ENCODE assay signal across 15 mouse cellular contexts in the genomic region with DNA sequence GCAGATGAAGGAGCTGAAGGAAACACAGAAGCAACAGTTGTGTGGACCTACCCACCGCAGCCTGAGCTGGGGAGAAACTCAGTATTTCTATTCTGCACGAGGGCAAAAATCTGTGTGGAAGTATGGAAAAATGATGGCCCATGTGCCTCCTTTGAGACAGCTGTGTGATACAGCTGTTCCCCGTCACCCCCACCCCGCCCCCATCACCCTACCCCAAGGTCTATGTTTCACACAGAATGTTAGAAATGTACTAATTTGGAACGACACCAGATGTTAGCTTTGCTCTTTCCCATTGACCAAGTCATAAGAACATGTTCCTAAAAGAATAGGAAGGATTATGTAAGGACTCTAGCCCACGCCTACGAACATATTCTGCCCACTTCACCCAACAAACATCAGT. TPM values are rescaled to one million over a fixed set of nuclear protein-coding genes. Genes with fewer than 3 reads are reported as not detected.
DNase-seq lines count a peak whose midpoint lies in the region; ATAC-seq and TF ChIP-seq lines count a peak whose summit lies in the region.
"Had no signal": no experiment of that assay in that cellular context is flagged by ENCODE, and none has a peak within 500 bp of the region (broad histone marks: within the 10 kb centered on the region; RNA-seq: fewer than 3 reads in every experiment).

No protein-coding gene starts in this region.

- H3K27me3 ChIP-seq in heart, embryonic 13.5 days (replicated peaks) = no peaks in the 10 kb centered on the region
- H3K27me3 ChIP-seq in lung, embryonic 16.5 days (ENCODE audit: control insufficient read depth, insufficient read depth, low read depth, low read length) = no peaks in the 10 kb centered on the region
- H3K27me3 ChIP-seq in intestine, embryonic 15.5 days (replicated peaks) = no peaks in the 10 kb centered on the region
- H3K27me3 ChIP-seq in limb, embryonic 14.5 days (ENCODE audit: control insufficient read depth, insufficient read depth, low read length) = no peaks in the 10 kb centered on the region
- H3K27me3 ChIP-seq: hindbrain, embryonic 13.5 days; neural tube, embryonic 12.5 days had no signal

- H3K27ac ChIP-seq in heart, embryonic 13.5 days (replicated peaks) = peak overlapping the region; percentile 92
- peak overlapping the region; percentile 72; the same call in 1 of the 2 replicates for H3K27ac ChIP-seq in lung, embryonic 16.5 days (ENCODE audit: low read length)
- peak overlapping the region; percentile 72 for H3K27ac ChIP-seq in intestine, embryonic 15.5 days
- no peak overlapping the region for H3K27ac ChIP-seq in limb, embryonic 14.5 days (replicated peaks; ENCODE audit: low read depth, low read length)
- H3K27ac ChIP-seq: neural tube, embryonic 12.5 days had no signal

- no peaks in the 10 kb centered on the region for H3K9me3 ChIP-seq in heart, embryonic 13.5 days
- no peaks in the 10 kb centered on the region for H3K9me3 ChIP-seq in lung, embryonic 16.5 days (ENCODE audit: control insufficient read depth, low read length)
- no peaks in the 10 kb centered on the region for H3K9me3 ChIP-seq in intestine, embryonic 15.5 days
- H3K9me3 ChIP-seq in limb, embryonic 14.5 days (ENCODE audit: control insufficient read depth, low read length) = no peaks in the 10 kb centered on the region
- H3K9me3 ChIP-seq: hindbrain, embryonic 13.5 days; neural tube, embryonic 12.5 days had no signal

- H3K9ac ChIP-seq in heart, embryonic 13.5 days = no peak overlapping the region
- no peak overlapping the region for H3K9ac ChIP-seq in lung, embryonic 16.5 days (ENCODE audit: low read length)
- no peak overlapping the region for H3K9ac ChIP-seq in intestine, embryonic 15.5 days
- no peak overlapping the region for H3K9ac ChIP-seq in limb, embryonic 14.5 days (ENCODE audit: low read depth, low read length, severe bottlenecking)
- H3K9ac ChIP-seq: hindbrain, embryonic 13.5 days; neural tube, embryonic 12.5 days had no signal

- ATAC-seq in heart, embryonic 13.5 days (ENCODE audit: extremely low read depth, insufficient number of reproducible peaks, low FRiP score, low TSS enrichment) = no peak
- ATAC-seq in lung, embryonic 16.5 days (ENCODE audit: low read depth) = no peak
- ATAC-seq in intestine, embryonic 15.5 days = no peak
- ATAC-seq in limb, embryonic 14.5 days (ENCODE audit: low FRiP score, low read depth) = peak; percentile 16; the same call in 1 of the 2 replicates

- no peak for DNase-seq in heart, adult 11 months
- DNase-seq in lung, adult 18-20 months = no peak
- DNase-seq in limb, embryonic 14.5 days (ENCODE audit: low spot score) = no peak
- no peak for DNase-seq in testis, postnatal 10 days (ENCODE audit: low spot score)
- no peak for DNase-seq in urinary bladder, postnatal 4 days (ENCODE audit: low spot score in 2 of 2)
- DNase-seq: cerebellum, adult 11 months; cerebellum, postnatal 36 days; kidney, adult 18-20 months; midbrain, embryonic 14.5 days; right cerebral cortex, postnatal 4 days had no signal

- H3K4me1 ChIP-seq in heart, embryonic 13.5 days = peaks cover 75% of the 10 kb centered on the region
- H3K4me1 ChIP-seq in lung, embryonic 16.5 days (replicated peaks; ENCODE audit: control insufficient read depth, insufficient read depth, low read length) = peaks cover 24% of the 10 kb centered on the region
- peaks cover 66% of the 10 kb centered on the region for H3K4me1 ChIP-seq in intestine, embryonic 15.5 days (replicated peaks)
- H3K4me1 ChIP-seq in limb, embryonic 14.5 days (ENCODE audit: control insufficient read depth, insufficient read depth, low read length) = peaks cover 56% of the 10 kb centered on the region

- WGBS in heart, embryonic 13.5 days = 64% methylated on average over 7 of the region's 7 CpGs
- WGBS in lung, embryonic 16.5 days = 46% methylated on average over 7 of the region's 7 CpGs
- WGBS in intestine, embryonic 15.5 days = 56% methylated on average over 7 of the region's 7 CpGs
- WGBS in limb, embryonic 14.5 days = 66% methylated on average over 7 of the region's 7 CpGs

- H3K4me2 ChIP-seq in heart, embryonic 13.5 days = no peak overlapping the region
- no peak overlapping the region for H3K4me2 ChIP-seq in lung, embryonic 16.5 days (ENCODE audit: low read depth, low read length)
- no peak overlapping the region for H3K4me2 ChIP-seq in intestine, embryonic 15.5 days (replicated peaks)
- no peak overlapping the region for H3K4me2 ChIP-seq in limb, embryonic 14.5 days (replicated peaks; ENCODE audit: low read depth, low read length, severe bottlenecking)
- H3K4me2 ChIP-seq: hindbrain, embryonic 13.5 days; neural tube, embryonic 12.5 days had no signal

- H3K4me3 ChIP-seq in heart, embryonic 13.5 days = no peak overlapping the region
- H3K4me3 ChIP-seq in lung, embryonic 16.5 days (ENCODE audit: low read length) = no peak overlapping the region
- H3K4me3 ChIP-seq in intestine, embryonic 15.5 days (replicated peaks) = no peak overlapping the region
- no peak overlapping the region for H3K4me3 ChIP-seq in limb, embryonic 14.5 days (replicated peaks; ENCODE audit: low read length)
- H3K4me3 ChIP-seq: hindbrain, embryonic 13.5 days; neural tube, embryonic 12.5 days had no signal

- H3K36me3 ChIP-seq in heart, embryonic 13.5 days = no peaks in the 10 kb centered on the region
- no peaks in the 10 kb centered on the region for H3K36me3 ChIP-seq in lung, embryonic 16.5 days (ENCODE audit: control insufficient read depth, insufficient read depth, low read length)
- no peaks in the 10 kb centered on the region for H3K36me3 ChIP-seq in intestine, embryonic 15.5 days
- H3K36me3 ChIP-seq in limb, embryonic 14.5 days (ENCODE audit: control insufficient read depth, insufficient read depth, low read length) = 0 out of 2 replicates have a peak, but pooled peaks cover 4% of the 10 kb centered on the region
- H3K36me3 ChIP-seq: hindbrain, embryonic 13.5 days; neural tube, embryonic 12.5 days had no signal

- no peak for TF ChIP-seq POLR2A in limb, embryonic 14.5 days (IDR thresholded peaks at IDR 0.05; ENCODE audit: borderline replicate concordance, extremely low read depth, insufficient read depth, insufficient read length)

RNA-seq across cellular contexts. Expression of a gene that starts 53.0 kb away (rescaled TPM):
- polyA plus RNA-seq in heart, embryonic 13.5 days (2015; fragmentation: Nextera tagmentation; extraction: Ambion mirVana) = 11.3 and 12.4 TPM in 2 replicates
- polyA plus RNA-seq in lung, embryonic 16.5 days (2015; fragmentation: Nextera tagmentation; extraction: Ambion mirVana) = 5.5 and 6.1 TPM in 2 replicates
- polyA plus RNA-seq in intestine, embryonic 15.5 days (2015; fragmentation: Nextera tagmentation; extraction: Ambion mirVana) = 33.9 and 41.2 TPM in 2 replicates
- 75.5 and 90.3 TPM in 2 replicates for polyA plus RNA-seq in limb, embryonic 14.5 days (2012; rRNA removed)
- 32.0 and 38.9 TPM in 2 replicates for polyA plus RNA-seq in limb, embryonic 14.5 days (2014; fragmentation: Nextera tagmentation; extraction: Ambion mirVana)
